Mouse (Mus musculus): ENCODE data around the gene Cutc. TPM values are rescaled to one million over a fixed set of nuclear protein-coding genes. Genes with fewer than 3 reads are reported as not detected.

Gene Cutc
- total and polyA plus RNA-seq, 3 experiments, result 10.1 to 22.7 (median 18.2) TPM

GRCm38 (mm10) chr19:43709317-43709716 lies 43.5 kb upstream of the Cutc start:
- H3K27me3 ChIP-seq (replicated peaks), result no peaks in the 10 kb centered on the region
- TF ChIP-seq ZNF384 (IDR thresholded peaks at IDR 0.05; ENCODE audit: low read depth, low read length), result no peak
- no peak for TF ChIP-seq EP300 (IDR thresholded peaks at IDR 0.05; ENCODE audit: low read length)
- no peak for TF ChIP-seq KAT2A (IDR thresholded peaks at IDR 0.05; ENCODE audit: insufficient replicate concordance, low read length)
- no peak for TF ChIP-seq ETS1 (conservative IDR thresholded peaks at IDR 0.05; ENCODE audit: low read depth, low read length)
- TF ChIP-seq NELFE (IDR thresholded peaks at IDR 0.05; ENCODE audit: low read depth, low read length), result no peak
- no peak for TF ChIP-seq MXI1 (IDR thresholded peaks at IDR 0.05; ENCODE audit: low read depth, low read length)
- no peak for TF ChIP-seq CHD2 (IDR thresholded peaks at IDR 0.05; ENCODE audit: low read length)
- H3K9me3 ChIP-seq (replicated peaks; ENCODE audit: low read length), result no peaks in the 10 kb centered on the region
- H3K9ac ChIP-seq (ENCODE audit: insufficient read depth, low read depth), result no peak overlapping the region
- no peak overlapping the region for H3K4me3 ChIP-seq (replicated peaks in 1 of 3; ENCODE audit: low read depth in 2 of 3, low read length in 2 of 3, poor library complexity in 1 of 3)
- dilution Hi-C loops (cut with MboI; ENCODE audit: extremely low pct_ligation_motif_present, extremely low pct_unique_long_range_greater_than_20kb, low sequenced_read_pairs) (no loop called here), in situ Hi-C loops (cut with MboI; ENCODE audit: low pct_ligation_motif_present, low pct_unique_long_range_greater_than_20kb, low sequenced_read_pairs) (no loop called here)
- no peaks in the 10 kb centered on the region for H3K79me2 ChIP-seq (replicated peaks; ENCODE audit: control insufficient read depth, extremely low read depth, insufficient read depth, poor library complexity, severe bottlenecking)
- H3K4me1 ChIP-seq (ENCODE audit: control insufficient read depth in 1 of 2, insufficient read depth in 2 of 2), result peaks cover 10 to 35% of the 10 kb centered on the region in 2 experiments
- H3K27ac ChIP-seq (ENCODE audit: insufficient read depth, low read depth), result no peak overlapping the region
- DNase-seq (ENCODE audit: extremely low read depth), result no peak
- peaks cover 16 to 46% of the 10 kb centered on the region in 2 experiments for H3K36me3 ChIP-seq (replicated peaks in 1 of 2; ENCODE audit: control insufficient read depth in 1 of 2, insufficient read depth in 1 of 2, low read length in 1 of 2)
- no peak overlapping the region for H3K4me2 ChIP-seq (ENCODE audit: insufficient read depth, low read depth, poor library complexity, severe bottlenecking)

- peak overlapping the region; percentile 96 for H3K9ac ChIP-seq (ENCODE audit: insufficient read depth, low read depth)
- H3K27ac ChIP-seq (ENCODE audit: insufficient read depth, low read depth), result peak overlapping the region; percentile 91
- in situ Hi-C loops (cut with MboI; ENCODE audit: low pct_ligation_motif_present, low pct_unique_long_range_greater_than_20kb, low sequenced_read_pairs), result loop anchor here (5.0 kb wide), 1 partner anchor 34 kb away; no protein-coding TSS in a partner anchor
- no peaks in the 10 kb centered on the region for H3K79me2 ChIP-seq (replicated peaks; ENCODE audit: control insufficient read depth, extremely low read depth, insufficient read depth, poor library complexity, severe bottlenecking)
- DNase-seq (ENCODE audit: extremely low read depth), result peak; percentile 83
- dilution Hi-C loops (cut with MboI; ENCODE audit: extremely low pct_ligation_motif_present, extremely low pct_unique_long_range_greater_than_20kb, low sequenced_read_pairs), result no loop called here
- peak overlapping the region; percentile 37 to 50 (median 44) for H3K4me3 ChIP-seq (replicated peaks in 1 of 3; ENCODE audit: low read depth in 2 of 3, low read length in 2 of 3, poor library complexity in 1 of 3)
- peak overlapping the region; percentile 85 for H3K4me2 ChIP-seq (ENCODE audit: insufficient read depth, low read depth, poor library complexity, severe bottlenecking)
- no peaks in the 10 kb centered on the region for H3K27me3 ChIP-seq (replicated peaks)
- H3K9me3 ChIP-seq (replicated peaks; ENCODE audit: low read length), result no peaks in the 10 kb centered on the region
- peaks cover 10 to 35% of the 10 kb centered on the region in 2 experiments for H3K4me1 ChIP-seq (ENCODE audit: control insufficient read depth in 1 of 2, insufficient read depth in 2 of 2)
- peaks cover 5 to 43% of the 10 kb centered on the region in 2 experiments for H3K36me3 ChIP-seq (replicated peaks in 1 of 2; ENCODE audit: control insufficient read depth in 1 of 2, insufficient read depth in 1 of 2, low read length in 1 of 2)
- peak; percentile 92 for TF ChIP-seq MYC (IDR thresholded peaks at IDR 0.05; ENCODE audit: low read depth, low read length)
- no peak for TF ChIP-seq E2F4 (IDR thresholded peaks at IDR 0.05; ENCODE audit: insufficient replicate concordance, low read depth, low read length)
- TF ChIP-seq CTCF (conservative IDR thresholded peaks at IDR 0.05 in 1 of 2, IDR thresholded peaks at IDR 0.05 in 1 of 2; ENCODE audit: low read depth in 2 of 2, low read length in 2 of 2), result no peak
- no peak for TF ChIP-seq USF2 (conservative IDR thresholded peaks at IDR 0.05; ENCODE audit: low read depth, low read length)
- peak; percentile 80; the same call in 1 of the 2 replicates for TF ChIP-seq MXI1 (IDR thresholded peaks at IDR 0.05; ENCODE audit: low read depth, low read length)
- no peak for TF ChIP-seq SMC3 (IDR thresholded peaks at IDR 0.05; ENCODE audit: low read depth, low read length)
- TF ChIP-seq MEF2A (IDR thresholded peaks at IDR 0.05; ENCODE audit: borderline replicate concordance, low read depth, low read length), result no peak
- TF ChIP-seq ETS1 (conservative IDR thresholded peaks at IDR 0.05; ENCODE audit: low read depth, low read length), result no peak
- no peak for TF ChIP-seq ZC3H11A (IDR thresholded peaks at IDR 0.05; ENCODE audit: low read depth, low read length)
- 0 out of 2 replicates have a peak, but pooled peaks have one; percentile 61 for TF ChIP-seq RCOR1 (conservative IDR thresholded peaks at IDR 0.05; ENCODE audit: low read depth, low read length)
- no peak for TF ChIP-seq ZKSCAN1 (IDR thresholded peaks at IDR 0.05; ENCODE audit: borderline replicate concordance, low read depth, low read length)
- TF ChIP-seq TCF12 (IDR thresholded peaks at IDR 0.05; ENCODE audit: low read depth, low read length), result peak; percentile 36; the same call in 1 of the 2 replicates
- TF ChIP-seq NELFE (IDR thresholded peaks at IDR 0.05; ENCODE audit: low read depth, low read length), result peak; percentile 76
- TF ChIP-seq IRF4 (IDR thresholded peaks at IDR 0.05; ENCODE audit: low read depth, low read length), result peak; percentile 32
- peak; percentile 84 for TF ChIP-seq MAFK (IDR thresholded peaks at IDR 0.05; ENCODE audit: insufficient replicate concordance, low read length)
- 0 out of 2 replicates have a peak, but pooled peaks have one; percentile 33 for TF ChIP-seq KAT2A (IDR thresholded peaks at IDR 0.05; ENCODE audit: insufficient replicate concordance, low read length)
- no peak for TF ChIP-seq USF1 (IDR thresholded peaks at IDR 0.05; ENCODE audit: low read depth, low read length)
- peak; percentile 94 for TF ChIP-seq MAX (IDR thresholded peaks at IDR 0.05; ENCODE audit: low read length)
- TF ChIP-seq UBTF (IDR thresholded peaks at IDR 0.05; ENCODE audit: low read depth, low read length), result no peak
- TF ChIP-seq EP300 (IDR thresholded peaks at IDR 0.05; ENCODE audit: low read length), result no peak
- TF ChIP-seq ZNF384 (IDR thresholded peaks at IDR 0.05; ENCODE audit: low read depth, low read length), result peak; percentile 87
- TF ChIP-seq HCFC1 (IDR thresholded peaks at IDR 0.05; ENCODE audit: low read depth, low read length), result peak; percentile 46
- TF ChIP-seq ZMIZ1 (IDR thresholded peaks at IDR 0.05; ENCODE audit: low read depth, low read length), result 0 out of 2 replicates have a peak, but pooled peaks have one; percentile 34
- TF ChIP-seq GABPA (IDR thresholded peaks at IDR 0.05; ENCODE audit: insufficient replicate concordance, low read depth, low read length), result no peak
- no peak for TF ChIP-seq RAD21 (IDR thresholded peaks at IDR 0.05; ENCODE audit: low read depth, low read length)
- TF ChIP-seq PAX5 (IDR thresholded peaks at IDR 0.05; ENCODE audit: low read length), result no peak
- TF ChIP-seq JUND (conservative IDR thresholded peaks at IDR 0.05; ENCODE audit: low read depth, low read length), result 0 out of 2 replicates have a peak, but pooled peaks have one; percentile 9
- TF ChIP-seq CHD2 (IDR thresholded peaks at IDR 0.05; ENCODE audit: low read length), result peak; percentile 35; the same call in 1 of the 2 replicates
- peak; percentile 59; the same call in 1 of the 2 replicates for TF ChIP-seq SIN3A (IDR thresholded peaks at IDR 0.05; ENCODE audit: low read length)
Observed at GRCm38 (mm10) chr19:43711159-43711916, 41.5 kb upstream of the Cutc start.

Data from CH12.LX (cell line).